Mouse (Mus musculus): ENCODE data around the gene Prap1.

- no peak for TF ChIP-seq CTCF (IDR thresholded peaks at IDR 0.05; ENCODE audit: low read depth)
- no peak for TF ChIP-seq EP300 (IDR thresholded peaks at IDR 0.05; ENCODE audit: low read depth)
These were observed 32.3 kb downstream of the Prap1 start for GRCm38 (mm10) chr7:140125278-140126021.
